Mouse (Mus musculus): ENCODE results near the gene Dnajc19.

Dnajc19 gene

GRCm38 (mm10) chr3:34028935-34029334 is 52.2 kb downstream of the Dnajc19 start:
- no peak for DNase-seq (ENCODE audit: low spot score)

- no peak for DNase-seq (ENCODE audit: low spot score)
Observed at GRCm38 (mm10) chr3:34021259-34021828, 59.8 kb downstream of the Dnajc19 start.

GRCm38 (mm10) chr3:34020382-34021258 is 60.5 kb downstream of the Dnajc19 start:
- no peak for DNase-seq (ENCODE audit: low spot score)

- peak; percentile 91 for DNase-seq (ENCODE audit: low spot score)
Observed at GRCm38 (mm10) chr3:34019540-34020381, 61.4 kb downstream of the Dnajc19 start, which contains the start of gene Fxr1. TSS of gene Fxr1 (plus strand) at chr3:34019943.

- DNase-seq (ENCODE audit: low spot score), result no peak
Observed at GRCm38 (mm10) chr3:34008191-34008590, 72.9 kb downstream of the Dnajc19 start.

GRCm38 (mm10) chr3:34007611-34008010 is 73.5 kb downstream of the Dnajc19 start:
- DNase-seq (ENCODE audit: low spot score), result no peak

GRCm38 (mm10) chr3:34006824-34007223 is 74.3 kb downstream of the Dnajc19 start:
- no peak for DNase-seq (ENCODE audit: low spot score)

GRCm38 (mm10) chr3:34006301-34006700 is 74.8 kb downstream of the Dnajc19 start:
- DNase-seq (ENCODE audit: low spot score), result no peak
